Mouse (Mus musculus) B cell, adult 67 days (primary cell): Measurements from ENCODE around the gene C1qtnf7. TPM values are rescaled to one million over a fixed set of nuclear protein-coding genes. Genes with fewer than 3 reads are reported as not detected.

Source experiments
- total RNA-seq, 2 experiments: library from RNA; stranded (reverse); gene quantifications; 4 replicates each; pipeline ENCODE4 v1.2.4; 2023

The C1qtnf7 gene
- not detected for total RNA-seq

DNA sequence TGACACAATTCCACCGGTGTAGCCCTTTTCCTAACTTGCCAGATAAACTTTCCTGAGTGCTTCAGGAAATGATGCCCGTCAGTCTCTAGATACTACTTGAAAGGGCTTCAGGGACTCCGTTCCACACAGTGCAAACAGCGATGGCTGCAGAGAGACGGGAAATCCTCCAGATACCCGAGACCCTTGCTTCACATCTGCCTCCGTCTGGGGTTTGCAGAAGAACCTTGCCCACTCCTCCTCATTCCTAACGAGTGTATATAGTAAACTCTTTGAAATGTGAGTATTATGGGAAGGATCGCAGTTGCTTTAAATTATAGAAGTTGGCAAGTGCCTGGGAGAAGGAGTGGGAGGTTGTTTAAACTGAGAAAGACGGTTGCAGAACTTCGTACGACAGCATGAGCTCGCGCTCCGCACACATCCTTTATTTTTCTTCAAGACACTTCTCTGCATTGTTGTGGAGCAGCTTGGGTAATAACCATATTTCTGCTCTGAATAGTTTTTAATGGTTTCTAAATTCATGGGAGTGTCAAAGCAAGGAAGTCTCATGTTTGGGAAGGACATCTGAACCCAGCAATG is at the start of gene C1qtnf7:
C1qtnf7 (plus strand) TSS at position 138 of the 576 bp plus-strand sequence.

DNA sequence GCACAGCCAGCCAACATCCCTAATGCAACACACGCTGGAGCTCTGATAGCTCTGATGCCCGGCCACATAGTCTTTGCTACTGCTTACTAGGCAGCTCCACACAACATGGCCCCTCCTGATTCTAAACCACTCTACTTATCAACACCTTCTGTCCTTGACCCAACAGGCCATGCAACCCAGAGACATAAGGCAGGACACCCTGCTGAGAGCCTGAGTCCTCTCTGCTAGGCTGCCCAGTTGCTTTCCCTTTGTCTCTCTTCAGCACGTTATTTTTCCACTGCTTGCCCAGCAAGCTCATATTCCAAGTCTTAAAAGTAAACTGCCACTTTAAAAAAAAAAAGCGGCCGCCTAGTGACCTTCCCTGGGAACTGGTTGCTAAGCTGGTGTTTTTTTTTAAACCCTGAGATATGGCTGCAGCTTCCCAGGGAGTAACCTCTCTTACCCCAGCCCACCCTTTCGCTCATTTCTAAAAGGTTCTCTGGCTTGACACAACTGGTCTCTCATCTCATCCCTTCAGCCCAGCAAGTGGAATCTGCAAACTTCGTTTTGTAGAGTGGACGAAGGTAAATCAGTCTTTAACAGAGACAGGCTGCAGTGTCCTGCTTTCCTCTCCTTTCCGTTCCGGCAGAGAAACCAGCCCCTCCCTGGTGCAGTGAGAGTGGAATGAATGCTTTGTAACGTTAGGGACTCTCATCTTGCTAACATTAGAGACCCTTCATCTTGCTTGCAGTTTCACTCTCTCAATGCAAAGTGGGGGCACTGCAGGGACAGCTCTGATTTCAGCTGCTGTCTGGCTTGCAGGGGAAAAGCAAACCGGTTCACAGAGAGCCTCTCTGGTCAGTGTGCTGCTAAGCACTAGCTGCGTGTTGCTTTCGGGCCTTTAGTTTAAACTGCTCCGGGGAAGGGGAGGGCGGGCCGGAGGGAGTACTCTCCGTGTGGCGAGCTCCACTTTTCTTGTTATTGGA is 146.9 kb downstream of the C1qtnf7 start, which contains the start of gene Cc2d2a:
Cc2d2a (plus strand) TSS at position 350 of the 965 bp plus-strand sequence.

Other genes with a start within 250 kb of the C1qtnf7 start
- gene Cc2d2a, start 146.8 kb downstream of the C1qtnf7 start, total RNA-seq = not detected